In the genomic region with DNA sequence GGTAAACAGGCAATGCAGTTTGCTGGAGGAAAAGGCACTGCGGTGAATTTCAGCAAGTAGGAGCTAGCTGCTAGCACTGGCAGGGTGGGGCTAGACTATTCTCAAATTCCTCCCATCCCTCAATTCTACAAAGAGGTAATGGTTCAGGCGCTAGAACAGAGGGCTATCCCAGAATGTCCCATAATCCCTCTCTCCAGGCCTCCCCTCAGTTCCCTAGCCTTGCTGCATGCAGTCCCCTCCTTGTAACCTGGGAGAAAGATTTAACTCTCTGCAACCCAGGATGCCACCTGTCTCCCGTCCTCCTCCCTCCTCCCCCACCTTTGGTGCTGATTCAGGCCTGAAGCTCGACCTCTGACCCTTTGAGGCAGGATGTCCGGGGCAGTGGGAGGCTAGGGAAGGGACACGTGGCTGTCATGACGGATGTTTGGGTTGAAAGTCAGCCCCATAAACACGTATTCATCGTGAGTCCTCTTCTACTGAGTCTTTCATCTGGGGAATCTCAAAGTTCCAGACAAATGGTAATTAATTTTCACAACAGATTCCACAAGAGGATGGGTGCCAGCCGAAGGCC, we compare ENCODE assay signal across 15 mouse cellular contexts. TPM values are rescaled to one million over a fixed set of nuclear protein-coding genes. Genes with fewer than 3 reads are reported as not detected.
A peak's percentile ranks its signal among the peaks of the same experiment; 100 is the strongest.
DNase-seq lines count a peak whose midpoint lies in the region; ATAC-seq lines count a peak whose summit lies in the region.
"Had no signal": no experiment of that assay in that cellular context is flagged by ENCODE, and none has a peak within 500 bp of the region (broad histone marks: within the 10 kb centered on the region; RNA-seq: fewer than 3 reads in every experiment).

No protein-coding gene starts in this region.

- ATAC-seq in CD4-positive, CD25-positive, alpha-beta regulatory T cell, adult 4 months, result no peak
- ATAC-seq: hindbrain, embryonic 16.5 days; intestine, postnatal 0 days; midbrain, embryonic 13.5 days had no signal

- peak; percentile 42 for DNase-seq in adrenal gland, postnatal 14 days
- DNase-seq in adrenal gland, adult 8-10 months, result no peak
- DNase-seq in kidney, postnatal 14 days, result peak; percentile 16
- no peak for DNase-seq in kidney, adult 9 months
- DNase-seq in ZHBTc4 (ENCODE audit: low read depth, low spot score), result peak; percentile 68
- DNase-seq in yolk sac, embryonic 10.5 days (ENCODE audit: low spot score), result peak; percentile 86
- DNase-seq in urinary bladder, postnatal 25 days (ENCODE audit: low spot score), result no peak
- DNase-seq: adrenal gland, postnatal 10 days; cerebellum, adult 11-12 months; gastrocnemius, postnatal 25 days; heart, postnatal 4 days had no signal

RNA-seq across cellular contexts. Expression of a gene that starts 23.4 kb away (rescaled TPM):
- total RNA-seq in adrenal gland, postnatal 14 days (2021), result 8.5 and 11.8 TPM in 2 replicates
- 10 to 100 TPM in 1 of 4 experiments, 1 to 10 TPM in 3; 3.9 to 18.8 (median 5.7) TPM for total RNA-seq in adrenal gland, adult 8-10 months (2022)
- 10 to 100 TPM in 1 of 2 experiments, 1 to 10 TPM in 1; 6.7 to 11.1 TPM for polyA plus RNA-seq in CD4-positive, CD25-positive, alpha-beta regulatory T cell, adult 4 months (2017; shearing (Covaris generic))

RNA-seq across cellular contexts. Expression of a gene that starts 36.6 kb away (rescaled TPM):
- total RNA-seq in adrenal gland, postnatal 14 days (2021), result 80.2 and 97.3 TPM in 2 replicates
- 10 to 100 TPM; 64.7 to 85.3 (median 72.1) TPM for total RNA-seq in adrenal gland, adult 8-10 months (2022)
- polyA plus RNA-seq in CD4-positive, CD25-positive, alpha-beta regulatory T cell, adult 4 months (2017; shearing (Covaris generic)), result 100 to 1,000 TPM; 158 to 191 TPM

RNA-seq across cellular contexts. Expression of a gene that starts 47.9 kb away (rescaled TPM):
- 38.2 and 43.8 TPM in 2 replicates for total RNA-seq in adrenal gland, postnatal 14 days (2021)
- 10 to 100 TPM; 28.7 to 41.8 (median 33.2) TPM for total RNA-seq in adrenal gland, adult 8-10 months (2022)
- polyA plus RNA-seq in CD4-positive, CD25-positive, alpha-beta regulatory T cell, adult 4 months (2017; shearing (Covaris generic)), result 10 to 100 TPM; 38.9 to 40.8 TPM

Comparison
In these comparisons a context has a peak if more than half of its experiments do, and no peak if none do; other contexts are left out.
1. DNase-seq: peak in adrenal gland, postnatal 14 days (single experiment), kidney, postnatal 14 days (single experiment), ZHBTc4 (single experiment) and yolk sac, embryonic 10.5 days (single experiment); none in adrenal gland, adult 8-10 months (single experiment), kidney, adult 9 months (single experiment) and urinary bladder, postnatal 25 days (single experiment).